Mouse (Mus musculus): ENCODE measurements around the gene Prtn3. TPM values are rescaled to one million over a fixed set of nuclear protein-coding genes. Genes with fewer than 3 reads are reported as not detected.

The Prtn3 gene
- polyA plus RNA-seq, 1 experiment from 2014 or later: 12.3 TPM

DNA sequence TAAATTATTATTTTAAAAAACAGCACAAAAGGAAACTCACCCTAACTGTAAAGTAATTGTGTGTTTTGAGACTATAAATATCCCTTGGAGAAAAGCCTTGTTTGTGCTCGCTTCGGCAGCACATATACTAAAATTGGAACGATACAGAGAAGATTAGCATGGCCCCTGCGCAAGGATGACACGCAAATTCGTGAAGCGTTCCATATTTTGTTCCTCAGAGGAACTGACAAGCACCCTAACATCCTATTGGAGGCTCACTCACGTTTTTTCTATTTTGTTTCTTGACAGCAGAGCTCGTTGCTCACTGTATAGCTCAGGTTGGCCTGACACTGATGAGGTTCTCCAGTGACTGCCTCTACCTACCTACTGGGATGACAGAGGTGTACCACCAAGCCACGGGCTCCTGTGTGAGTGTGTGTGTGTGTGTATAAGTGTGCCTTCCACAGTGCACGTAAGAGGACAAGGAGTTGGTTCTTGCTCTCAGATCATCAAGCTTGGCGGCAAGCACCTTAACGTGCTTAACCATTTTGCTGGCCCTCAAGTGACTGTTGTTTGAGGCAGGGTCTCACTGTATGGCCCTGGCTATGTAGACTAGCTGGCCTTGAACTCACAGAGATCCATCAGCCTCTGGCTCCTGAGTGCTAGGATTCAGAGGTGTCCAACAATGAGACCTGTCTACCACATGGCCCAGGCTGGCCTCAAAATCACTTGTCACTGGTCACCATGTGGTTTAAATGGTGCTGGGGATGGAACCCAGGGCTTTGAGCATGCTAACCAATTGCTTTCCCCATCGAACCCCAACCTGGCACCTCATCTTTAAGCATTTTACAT, 35.0 kb downstream of the Prtn3 start:
- peaks cover 64% of the 10 kb centered on the region for H3K36me3 ChIP-seq (replicated peaks)
- WGBS: 25% methylated on average over 14 of the region's 14 CpGs
- peak overlapping the region; percentile 100 for H3K27ac ChIP-seq (replicated peaks)
- H3K4me3 ChIP-seq: peak overlapping the region; percentile 78
- no peaks in the 10 kb centered on the region; the same call in 1 of the 2 replicates for H3K27me3 ChIP-seq (replicated peaks; ENCODE audit: low read depth, poor library complexity, severe bottlenecking)
- DNase-seq (ENCODE audit: low spot score): peak; percentile 50
- H3K9me3 ChIP-seq: no peaks in the 10 kb centered on the region
- peaks cover 33% of the 10 kb centered on the region for H3K4me1 ChIP-seq

DNA sequence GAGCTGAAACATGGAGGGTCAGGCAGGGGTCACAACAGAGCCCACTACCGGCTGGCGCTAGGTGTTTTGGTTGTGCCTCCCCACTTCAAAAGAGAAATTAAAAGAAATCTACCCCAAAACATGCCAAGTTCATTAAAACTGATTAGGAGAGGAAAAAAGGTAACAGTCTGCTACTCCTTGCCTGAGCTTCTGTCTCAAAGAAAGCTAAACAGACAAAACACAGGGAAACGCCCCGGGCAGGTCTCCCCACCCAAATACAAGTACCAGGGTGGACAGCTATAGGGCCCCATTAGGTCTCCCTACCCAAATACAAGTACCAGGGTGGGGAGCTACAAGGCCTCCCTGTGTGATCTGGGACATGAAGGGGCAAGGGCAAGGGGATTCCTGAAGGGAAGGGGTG, 36.3 kb downstream of the Prtn3 start, which contains the start of gene Gm26602:
TSS of gene Gm26602 (plus strand) at position 301 of the 400 bp plus-strand sequence.
- H3K36me3 ChIP-seq (replicated peaks): peaks cover 52% of the 10 kb centered on the region
- H3K27ac ChIP-seq (replicated peaks): no peak within 1 kb of the TSS
- DNase-seq (ENCODE audit: low spot score): no peak
- WGBS: 91% methylated on average over 4 of the region's 4 CpGs
- H3K27me3 ChIP-seq (replicated peaks; ENCODE audit: low read depth, poor library complexity, severe bottlenecking): no peaks in the 10 kb centered on the region; the same call in 1 of the 2 replicates
- H3K4me1 ChIP-seq: peaks cover 45% of the 10 kb centered on the region
- H3K9me3 ChIP-seq: no peaks in the 10 kb centered on the region
- H3K4me3 ChIP-seq: peak within 1 kb of the TSS; percentile 78

DNA sequence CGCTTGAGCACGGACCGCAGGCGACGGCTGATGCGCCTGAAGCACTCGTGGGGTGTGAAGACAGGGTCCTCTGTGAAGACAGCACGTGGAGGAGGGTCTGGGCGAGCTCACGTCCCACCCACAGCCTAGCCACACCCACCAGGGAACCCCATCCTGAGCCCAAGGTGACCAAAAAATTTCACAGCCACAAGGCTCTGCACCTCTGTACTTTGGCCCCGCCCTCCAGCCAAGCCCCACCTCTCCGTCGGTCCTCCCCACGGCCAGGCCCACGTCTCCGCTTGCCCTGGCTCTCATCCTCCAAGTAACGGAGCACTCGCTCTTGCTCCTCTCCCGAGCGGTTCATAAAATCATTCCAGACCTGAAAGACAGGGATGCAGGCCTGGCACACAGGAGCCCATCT, 38.1 kb downstream of the Prtn3 start:
- Histone ChIP-seq H3K27ac (replicated peaks) (no peak overlapping the region), H3K27me3 (replicated peaks; ENCODE audit: low read depth, poor library complexity, severe bottlenecking) (peaks cover 4% of the 10 kb centered on the region), H3K4me3 (0 out of 2 replicates have a peak overlapping the region, but pooled peaks have one; percentile 18), H3K36me3 (replicated peaks) (peaks cover 34% of the 10 kb centered on the region), H3K9me3 (no peaks in the 10 kb centered on the region), H3K4me1 (peaks cover 59% of the 10 kb centered on the region)
- WGBS: 65% methylated on average over 20 of the region's 20 CpGs
- DNase-seq (ENCODE audit: low spot score): no peak

DNA sequence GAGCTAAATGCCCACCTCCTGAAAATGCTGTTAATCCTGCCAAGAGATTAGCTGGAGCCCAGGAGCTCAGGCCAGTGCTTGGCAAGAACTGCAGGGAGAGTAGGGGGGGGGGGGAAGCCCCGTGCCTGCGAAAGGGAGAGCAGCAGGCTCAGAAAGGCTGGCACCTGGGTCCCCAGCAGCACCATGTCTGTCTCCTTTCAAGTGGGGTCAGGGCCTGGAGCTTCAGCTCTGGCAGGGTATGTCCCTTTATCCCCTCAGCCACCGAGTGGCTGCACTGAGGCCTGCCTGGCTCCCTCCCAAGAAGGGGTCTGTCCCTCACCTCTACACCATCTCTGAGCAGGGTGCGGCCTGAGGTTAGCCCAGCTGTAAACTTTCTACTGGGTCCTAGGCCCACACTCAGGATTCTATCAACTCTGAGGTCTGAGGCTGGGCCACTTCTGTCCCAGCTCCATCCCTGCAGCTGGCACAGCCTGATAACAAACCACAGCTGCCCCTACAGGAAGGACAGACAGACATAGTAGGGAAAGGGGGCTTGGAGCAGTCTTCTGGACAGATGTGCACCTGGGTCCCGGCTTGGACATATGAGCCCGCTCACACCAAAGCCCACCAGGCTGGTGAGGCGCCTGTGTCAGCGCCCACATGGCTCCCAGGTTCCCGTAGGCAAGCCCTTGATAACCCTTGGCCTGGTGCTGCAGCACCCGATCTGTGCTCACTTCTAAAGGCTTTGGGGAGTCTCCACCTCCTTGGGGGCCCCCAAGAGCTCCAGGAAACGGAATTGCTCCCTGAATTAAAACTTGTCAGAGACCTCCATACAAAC, 40.1 kb downstream of the Prtn3 start:
- H3K36me3 ChIP-seq (replicated peaks): peaks cover 34% of the 10 kb centered on the region
- H3K27me3 ChIP-seq (replicated peaks; ENCODE audit: low read depth, poor library complexity, severe bottlenecking): peaks cover 24% of the 10 kb centered on the region
- H3K4me1 ChIP-seq: peaks cover 61% of the 10 kb centered on the region
- peak overlapping the region; percentile 44; the same call in 1 of the 2 replicates for H3K27ac ChIP-seq (replicated peaks)
- no peak for DNase-seq (ENCODE audit: low spot score)
- peak overlapping the region; percentile 89 for H3K4me3 ChIP-seq
- H3K9me3 ChIP-seq: no peaks in the 10 kb centered on the region
- WGBS: 63% methylated on average over 11 of the region's 11 CpGs

DNA sequence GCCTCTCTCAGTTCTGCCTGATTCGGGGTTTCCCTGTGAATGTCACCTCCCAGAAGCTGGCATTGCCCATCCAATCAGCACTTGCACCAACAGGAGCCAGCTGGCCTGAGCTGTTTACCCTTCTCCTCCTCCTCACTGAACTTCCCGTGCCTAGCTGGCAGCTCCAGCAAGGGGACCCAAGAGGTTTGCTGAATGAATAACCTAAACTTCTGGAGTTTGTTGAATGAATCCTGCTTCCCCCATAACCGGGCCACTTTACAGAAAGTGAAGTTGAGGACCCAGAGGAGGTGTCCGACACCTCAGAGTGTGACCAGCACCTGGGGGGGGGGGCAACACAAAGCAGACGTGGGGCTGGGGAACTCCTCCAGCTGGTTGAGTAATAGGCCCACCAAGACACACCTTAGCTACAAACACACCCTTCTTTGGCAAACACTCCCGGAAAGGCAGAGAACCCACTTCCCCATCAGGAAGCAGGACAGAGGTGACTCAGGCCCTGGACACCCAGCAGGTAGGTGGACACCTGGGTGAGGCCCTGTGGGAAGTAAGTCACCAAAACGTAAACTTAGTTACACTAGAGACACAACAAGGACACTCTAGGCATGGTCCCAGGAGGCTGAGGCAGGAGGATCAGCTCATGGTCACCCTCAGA, 40.8 kb downstream of the Prtn3 start:
- DNase-seq (ENCODE audit: low spot score): no peak
- WGBS: 77% methylated on average over 7 of the region's 7 CpGs
- Histone ChIP-seq H3K36me3 (replicated peaks) (peaks cover 34% of the 10 kb centered on the region), H3K4me3 (peak overlapping the region; percentile 89), H3K27ac (replicated peaks) (no peak overlapping the region), H3K27me3 (replicated peaks; ENCODE audit: low read depth, poor library complexity, severe bottlenecking) (peaks cover 31% of the 10 kb centered on the region), H3K4me1 (peaks cover 61% of the 10 kb centered on the region), H3K9me3 (no peaks in the 10 kb centered on the region)

DNA sequence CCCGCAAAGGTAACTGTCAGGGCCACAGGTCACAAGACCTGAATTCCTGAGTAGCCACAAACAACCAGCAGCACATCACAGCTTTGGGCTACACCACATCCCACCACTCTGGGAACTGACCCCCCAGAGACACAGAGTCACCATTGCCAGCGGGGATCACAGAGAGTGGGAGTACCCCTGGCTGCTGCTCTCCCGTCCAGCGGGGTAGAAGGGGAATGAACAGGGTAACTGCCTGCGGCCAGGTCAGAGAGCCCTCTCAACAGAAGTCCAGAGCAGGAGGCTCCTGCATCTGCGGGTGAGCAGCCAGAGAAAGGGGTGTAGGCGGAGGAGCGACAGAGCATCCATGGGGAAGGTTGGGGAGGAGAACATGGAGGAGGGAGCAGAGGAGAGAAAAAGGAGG, 41.8 kb downstream of the Prtn3 start:
- Histone ChIP-seq H3K27me3 (replicated peaks; ENCODE audit: low read depth, poor library complexity, severe bottlenecking) (peaks cover 41% of the 10 kb centered on the region), H3K9me3 (no peaks in the 10 kb centered on the region), H3K36me3 (replicated peaks) (peaks cover 26% of the 10 kb centered on the region), H3K4me1 (peaks cover 71% of the 10 kb centered on the region), H3K4me3 (peak overlapping the region; percentile 89), H3K27ac (replicated peaks) (peak overlapping the region; percentile 94)
- WGBS: 9% methylated on average over 8 of the region's 8 CpGs
- no peak for DNase-seq (ENCODE audit: low spot score)

DNA sequence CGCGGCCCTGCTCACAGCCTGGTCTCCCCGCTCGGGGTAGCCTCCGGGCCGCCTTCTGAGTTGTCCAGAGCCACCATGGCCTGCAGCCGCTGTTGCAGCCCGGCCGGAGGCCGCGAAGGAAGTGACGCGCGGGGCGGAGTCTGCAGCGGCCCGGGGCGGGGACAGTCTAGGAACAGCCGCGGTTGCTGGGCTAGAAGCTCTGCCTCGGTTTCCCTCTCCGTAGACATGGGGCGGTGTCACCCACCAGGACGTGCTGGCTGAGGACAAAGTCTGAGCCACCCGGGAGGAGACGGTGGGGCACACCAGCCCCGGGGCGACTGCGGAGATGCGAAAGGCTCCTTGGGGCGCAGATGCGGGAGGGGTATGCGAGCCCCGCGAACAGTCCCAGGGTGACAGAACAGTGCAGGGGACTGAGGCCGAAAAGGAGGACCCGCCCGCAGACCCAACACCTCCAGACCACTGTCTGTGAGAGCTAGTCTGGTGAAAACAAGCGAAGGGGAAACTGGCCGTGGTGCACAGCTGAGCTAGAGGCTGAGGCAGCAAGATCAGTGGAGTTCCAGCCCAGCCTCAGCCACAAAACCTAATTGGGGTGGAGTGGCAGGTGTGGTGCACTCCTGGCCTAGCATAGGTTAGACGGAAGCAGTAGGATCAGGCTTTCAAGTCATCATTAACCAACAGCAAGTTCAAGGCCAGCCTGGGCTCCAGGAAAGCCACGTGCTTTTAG, 42.7 kb downstream of the Prtn3 start, which contains the start of gene Kiss1r:
TSS of gene Kiss1r (plus strand) at position 164 of the 724 bp plus-strand sequence.
- Histone ChIP-seq H3K27me3 (replicated peaks; ENCODE audit: low read depth, poor library complexity, severe bottlenecking) (peaks cover 50% of the 10 kb centered on the region), H3K4me3 (peak within 1 kb of the TSS; percentile 89), H3K4me1 (peaks cover 80% of the 10 kb centered on the region), H3K27ac (replicated peaks) (peak within 1 kb of the TSS; percentile 94), H3K36me3 (replicated peaks) (peaks cover 17% of the 10 kb centered on the region), H3K9me3 (no peaks in the 10 kb centered on the region)
- WGBS: 3% methylated on average over 42 of the region's 42 CpGs
- peak; percentile 90 for DNase-seq (ENCODE audit: low spot score)

DNA sequence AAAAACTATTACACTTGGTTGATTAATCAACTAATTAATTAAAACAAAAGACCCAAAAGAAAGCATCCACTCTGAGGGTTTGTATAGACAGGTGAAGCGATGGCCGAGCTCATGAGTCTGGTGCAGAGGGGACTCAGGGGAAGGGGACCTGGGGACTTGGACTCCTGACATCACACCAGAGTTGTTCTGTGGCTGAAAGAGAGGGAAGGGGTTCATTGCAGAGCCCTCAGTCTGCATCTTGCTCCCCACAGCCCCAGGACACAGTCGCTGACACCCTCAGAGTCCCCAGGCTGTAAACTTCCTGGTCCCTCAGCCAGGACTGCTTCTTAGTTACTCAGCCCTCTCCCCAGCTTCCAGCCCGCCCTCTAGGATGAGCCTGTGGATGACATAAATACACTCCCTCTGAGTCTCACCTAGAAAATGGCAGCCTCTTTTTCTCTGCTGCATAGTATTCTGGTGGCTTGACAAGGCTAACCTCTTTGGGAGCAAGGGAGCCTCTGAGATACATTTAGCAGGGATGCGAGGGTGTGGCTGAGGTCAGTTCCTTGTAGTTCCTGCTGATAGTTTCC, 43.3 kb downstream of the Prtn3 start:
- Histone ChIP-seq H3K4me1 (peaks cover 78% of the 10 kb centered on the region), H3K27me3 (replicated peaks; ENCODE audit: low read depth, poor library complexity, severe bottlenecking) (peaks cover 56% of the 10 kb centered on the region), H3K36me3 (replicated peaks) (peaks cover 10% of the 10 kb centered on the region), H3K4me3 (peak overlapping the region; percentile 89), H3K9me3 (0 out of 2 replicates have a peak, but pooled peaks cover 3% of the 10 kb centered on the region), H3K27ac (replicated peaks) (no peak overlapping the region)
- DNase-seq (ENCODE audit: low spot score): no peak
- WGBS: 68% methylated on average over 5 of the region's 5 CpGs

DNA sequence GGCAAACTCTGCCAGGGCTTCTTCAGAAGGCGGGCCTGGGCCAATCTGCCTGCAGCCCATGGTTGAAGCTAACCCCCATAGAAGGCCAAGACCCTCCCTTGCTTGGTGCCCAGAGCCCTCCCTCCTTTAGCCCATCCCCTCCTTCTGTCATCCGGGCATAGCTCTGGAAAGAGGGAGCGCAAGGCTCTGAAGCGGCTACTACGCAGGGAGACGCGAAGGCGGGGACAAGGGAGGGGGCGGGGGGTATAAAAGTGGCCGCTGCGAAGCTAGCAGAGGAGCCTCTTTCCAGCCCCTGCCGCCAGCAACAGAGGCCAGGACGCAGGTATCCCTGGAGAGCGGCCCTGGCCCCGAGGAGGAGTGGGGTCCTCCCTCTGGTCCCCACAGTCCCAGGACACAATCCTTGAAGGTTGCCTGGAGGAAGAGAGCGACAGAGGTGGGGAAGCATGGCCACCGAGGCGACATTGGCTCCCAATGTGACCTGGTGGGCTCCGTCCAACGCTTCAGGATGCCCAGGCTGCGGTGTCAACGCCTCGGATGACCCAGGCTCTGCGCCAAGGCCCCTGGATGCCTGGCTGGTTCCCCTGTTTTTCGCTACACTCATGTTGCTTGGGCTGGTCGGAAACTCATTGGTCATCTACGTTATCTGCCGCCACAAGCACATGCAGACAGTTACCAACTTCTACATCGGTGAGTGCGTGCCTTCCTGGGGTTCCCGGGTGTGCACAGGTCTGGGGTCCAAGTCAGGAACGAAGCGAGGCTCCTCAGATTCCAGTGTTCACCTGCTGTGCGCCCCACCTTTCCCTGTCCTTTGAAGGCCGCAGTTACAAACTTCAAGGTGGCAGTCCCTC, 44.2 kb downstream of the Prtn3 start:
- peak; percentile 56 for DNase-seq (ENCODE audit: low spot score)
- Histone ChIP-seq H3K27ac (replicated peaks) (0 out of 2 replicates have a peak overlapping the region, but pooled peaks have one; percentile 30), H3K4me3 (peak overlapping the region; percentile 89), H3K9me3 (0 out of 2 replicates have a peak, but pooled peaks cover 4% of the 10 kb centered on the region), H3K36me3 (replicated peaks) (peaks cover 2% of the 10 kb centered on the region), H3K27me3 (replicated peaks; ENCODE audit: low read depth, poor library complexity, severe bottlenecking) (peaks cover 65% of the 10 kb centered on the region), H3K4me1 (peaks cover 80% of the 10 kb centered on the region)
- 3% methylated on average over 35 of the region's 35 CpGs for WGBS

DNA sequence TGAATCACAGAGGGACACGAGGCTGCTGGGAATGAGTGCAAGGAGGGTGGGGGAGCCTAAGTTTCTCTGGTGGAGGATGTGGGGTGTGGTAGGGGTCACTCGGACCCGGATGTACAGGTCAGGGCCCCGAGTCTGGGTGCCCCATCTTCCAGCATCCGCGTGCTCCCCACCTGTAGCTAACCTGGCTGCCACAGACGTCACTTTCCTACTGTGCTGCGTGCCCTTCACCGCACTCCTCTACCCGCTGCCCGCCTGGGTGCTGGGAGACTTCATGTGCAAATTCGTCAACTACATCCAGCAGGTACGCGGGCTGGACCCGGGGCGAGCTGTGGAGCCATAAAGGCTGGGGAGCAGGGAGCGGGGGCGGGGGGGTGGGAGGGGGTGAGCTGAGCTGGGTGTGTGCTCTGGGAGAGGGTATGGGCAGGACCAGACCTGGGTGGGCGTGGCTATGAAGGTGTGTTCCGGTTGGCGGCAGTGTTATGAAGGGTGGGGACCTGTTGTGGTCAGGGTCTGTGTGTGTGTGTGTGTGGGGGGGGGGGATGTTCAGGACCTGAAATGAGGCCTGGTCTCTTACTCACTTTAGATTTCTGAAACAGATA, 45.1 kb downstream of the Prtn3 start:
- 0 out of 2 replicates have a peak, but pooled peaks cover 4% of the 10 kb centered on the region for H3K9me3 ChIP-seq
- WGBS: 2% methylated on average over 21 of the region's 21 CpGs
- no peak for DNase-seq (ENCODE audit: low spot score)
- H3K4me1 ChIP-seq: peaks cover 77% of the 10 kb centered on the region
- no peak overlapping the region for H3K27ac ChIP-seq (replicated peaks)
- H3K4me3 ChIP-seq: peak overlapping the region; percentile 89
- peaks cover 72% of the 10 kb centered on the region for H3K27me3 ChIP-seq (replicated peaks; ENCODE audit: low read depth, poor library complexity, severe bottlenecking)
- H3K36me3 ChIP-seq (replicated peaks): no peaks in the 10 kb centered on the region; the same call in 1 of the 2 replicates
